Mouse (Mus musculus) hindbrain, embryonic 10.5 days (tissue): ENCODE measurements around the gene Ccdc34. TPM values are rescaled to one million over a fixed set of nuclear protein-coding genes. Genes with fewer than 3 reads are reported as not detected.
A peak's percentile ranks its signal among the peaks of the same experiment; 100 is the strongest.

ENCODE experiments used
- DNase-seq: peaks from one replicate; pipeline ENCODE4 v3.0.0-alpha.2; 2017; ENCODE audit warnings: low spot score
- H3K27ac ChIP-seq: fragments of 300-500 bp; sonication (generic); 2 replicates; pipeline ENCODE4 v1.5.1; 2016; ENCODE audit warnings: mild to moderate bottlenecking, moderate library complexity
- H3K27me3 ChIP-seq: fragments of 300-500 bp; sonication (generic); 2 replicates; pipeline ENCODE4 v1.6.1; 2016; ENCODE audit warnings: mild to moderate bottlenecking; ENCODE audit not compliant: poor library complexity, insufficient read depth, severe bottlenecking
- H3K36me3 ChIP-seq: fragments of 300-500 bp; sonication (generic); 2 replicates; pipeline ENCODE4 v1.6.1; 2016; ENCODE audit warnings: mild to moderate bottlenecking, moderate library complexity
- H3K4me1 ChIP-seq: fragments of 300-500 bp; sonication (generic); replicated peaks from 2 replicates; pipeline ENCODE4 v1.6.1; 2016; ENCODE audit warnings: mild to moderate bottlenecking
- H3K4me3 ChIP-seq: fragments of 300-500 bp; sonication (generic); 2 replicates; pipeline ENCODE4 v1.5.1; 2016; ENCODE audit warnings: mild to moderate bottlenecking, moderate library complexity
- H3K9me3 ChIP-seq: fragments of 300-500 bp; sonication (generic); 2 replicates; pipeline ENCODE4 v1.6.1; 2016; ENCODE audit warnings: mild to moderate bottlenecking, moderate library complexity
- WGBS: fragments of 180-500 bp; shearing (Covaris S2); methylation state at CpG from one replicate; pipeline ENCODE4 v1.1.7; 2016; 5-methylcytosine and 5-hydroxymethylcytosine counted together
- polyA plus RNA-seq: library from polyadenylated mRNA; unstranded; fragments of >200 nt; fragmentation: Nextera tagmentation; extraction: Ambion mirVana; gene quantifications from 2 replicates; pipeline ENCODE4 v1.2.1, GENCODE M21; 2016

Gene Ccdc34
- polyA plus RNA-seq = 41.2 and 53.1 TPM in 2 replicates

GRCm38 (mm10) chr2:110017616-110018505 is at the start of gene Ccdc34:
TSS of gene Ccdc34 (plus strand) at chr2:110017817.
- Histone ChIP-seq H3K27me3 (no peaks in the 10 kb centered on the region), H3K36me3 (peaks cover 33% of the 10 kb centered on the region), H3K4me3 (peak within 1 kb of the TSS; percentile 86), H3K27ac (peak within 1 kb of the TSS; percentile 98), H3K4me1 (peaks cover 28% of the 10 kb centered on the region), H3K9me3 (no peaks in the 10 kb centered on the region)
- peak; percentile 94 for DNase-seq
- under 1% methylated on average over 55 of the region's 55 CpGs for WGBS

- no peaks in the 10 kb centered on the region for H3K36me3 ChIP-seq
- H3K4me3 ChIP-seq = no peak overlapping the region
- 89% methylated on average over 3 of the region's 3 CpGs for WGBS
- peaks cover 16% of the 10 kb centered on the region for H3K4me1 ChIP-seq
- H3K27ac ChIP-seq = no peak overlapping the region
- no peaks in the 10 kb centered on the region for H3K27me3 ChIP-seq
- H3K9me3 ChIP-seq = no peaks in the 10 kb centered on the region
- DNase-seq = no peak
These were observed 48.2 kb upstream of the Ccdc34 start for GRCm38 (mm10) chr2:109969381-109969780.

- 0 out of 2 replicates have a peak, but pooled peaks cover 6% of the 10 kb centered on the region for H3K36me3 ChIP-seq
- WGBS = 79% methylated on average over 10 of the region's 10 CpGs
- no peaks in the 10 kb centered on the region for H3K27me3 ChIP-seq
- H3K4me1 ChIP-seq = peaks cover 16% of the 10 kb centered on the region
- no peak for DNase-seq
- no peak overlapping the region for H3K27ac ChIP-seq
- no peak overlapping the region for H3K4me3 ChIP-seq
- no peaks in the 10 kb centered on the region for H3K9me3 ChIP-seq
These were observed 47.6 kb upstream of the Ccdc34 start for GRCm38 (mm10) chr2:109969926-109970532.

GRCm38 (mm10) chr2:109970744-109971410 is 46.7 kb upstream of the Ccdc34 start:
- H3K4me3 ChIP-seq = no peak overlapping the region
- no peaks in the 10 kb centered on the region for H3K27me3 ChIP-seq
- peaks cover 14% of the 10 kb centered on the region for H3K36me3 ChIP-seq
- H3K27ac ChIP-seq = no peak overlapping the region
- no peaks in the 10 kb centered on the region for H3K9me3 ChIP-seq
- 73% methylated on average over 8 of the region's 8 CpGs for WGBS
- no peak for DNase-seq
- peaks cover 16% of the 10 kb centered on the region for H3K4me1 ChIP-seq

- 88% methylated on average over 2 of the region's 2 CpGs for WGBS
- H3K4me1 ChIP-seq = peaks cover 16% of the 10 kb centered on the region
- H3K36me3 ChIP-seq = peaks cover 19% of the 10 kb centered on the region
- no peaks in the 10 kb centered on the region for H3K27me3 ChIP-seq
- H3K4me3 ChIP-seq = no peak overlapping the region
- no peak overlapping the region for H3K27ac ChIP-seq
- DNase-seq = no peak
- H3K9me3 ChIP-seq = no peaks in the 10 kb centered on the region
These were observed 45.3 kb upstream of the Ccdc34 start for GRCm38 (mm10) chr2:109972310-109972709.

- 89% methylated on average over 7 of the region's 7 CpGs for WGBS
- Histone ChIP-seq H3K4me3 (no peak overlapping the region), H3K27ac (no peak overlapping the region), H3K27me3 (no peaks in the 10 kb centered on the region), H3K4me1 (peaks cover 16% of the 10 kb centered on the region), H3K36me3 (peaks cover 19% of the 10 kb centered on the region), H3K9me3 (no peaks in the 10 kb centered on the region)
- DNase-seq = no peak
These were observed 44.7 kb upstream of the Ccdc34 start for GRCm38 (mm10) chr2:109972922-109973321.

GRCm38 (mm10) chr2:109974807-109975206 is 42.8 kb upstream of the Ccdc34 start:
- no peaks in the 10 kb centered on the region for H3K27me3 ChIP-seq
- H3K9me3 ChIP-seq = no peaks in the 10 kb centered on the region
- 96% methylated on average over 7 of the region's 7 CpGs for WGBS
- no peak overlapping the region for H3K27ac ChIP-seq
- no peak overlapping the region for H3K4me3 ChIP-seq
- no peak for DNase-seq
- peaks cover 19% of the 10 kb centered on the region for H3K36me3 ChIP-seq
- H3K4me1 ChIP-seq = peaks cover 8% of the 10 kb centered on the region

GRCm38 (mm10) chr2:109976181-109976580 is 41.4 kb upstream of the Ccdc34 start:
- Histone ChIP-seq H3K4me3 (no peak overlapping the region), H3K27me3 (no peaks in the 10 kb centered on the region), H3K36me3 (peaks cover 19% of the 10 kb centered on the region), H3K27ac (no peak overlapping the region), H3K9me3 (no peaks in the 10 kb centered on the region), H3K4me1 (no peaks in the 10 kb centered on the region; the same call in 1 of the 2 replicates)
- 90% methylated on average over 2 of the region's 2 CpGs for WGBS
- DNase-seq = no peak

GRCm38 (mm10) chr2:109977322-109977721 is 40.3 kb upstream of the Ccdc34 start:
- 88% methylated on average over 6 of the region's 6 CpGs for WGBS
- H3K27me3 ChIP-seq = no peaks in the 10 kb centered on the region
- no peak for DNase-seq

GRCm38 (mm10) chr2:109979209-109979608 is 38.4 kb upstream of the Ccdc34 start:
- no peaks in the 10 kb centered on the region for H3K27me3 ChIP-seq
- no peak overlapping the region for H3K4me3 ChIP-seq
- no peaks in the 10 kb centered on the region for H3K4me1 ChIP-seq
- H3K9me3 ChIP-seq = no peaks in the 10 kb centered on the region
- DNase-seq = no peak
- H3K36me3 ChIP-seq = peaks cover 19% of the 10 kb centered on the region
- H3K27ac ChIP-seq = no peak overlapping the region

More at GRCm38 (mm10) chr2:109977322-109977721, 40.3 kb upstream of the Ccdc34 start:
- no peak overlapping the region for H3K27ac ChIP-seq
- no peaks in the 10 kb centered on the region for H3K4me1 ChIP-seq
- H3K9me3 ChIP-seq = no peaks in the 10 kb centered on the region
- peaks cover 19% of the 10 kb centered on the region for H3K36me3 ChIP-seq
- H3K4me3 ChIP-seq = no peak overlapping the region

GRCm38 (mm10) chr2:109983435-109983834 is 34.2 kb upstream of the Ccdc34 start:
- 91% methylated on average over 6 of the region's 6 CpGs for WGBS
- Histone ChIP-seq H3K36me3 (peaks cover 11% of the 10 kb centered on the region; the same call in 1 of the 2 replicates), H3K4me1 (peaks cover 38% of the 10 kb centered on the region), H3K4me3 (no peak overlapping the region), H3K9me3 (no peaks in the 10 kb centered on the region), H3K27ac (no peak overlapping the region), H3K27me3 (no peaks in the 10 kb centered on the region)
- DNase-seq = no peak

- no peak for DNase-seq
- H3K27me3 ChIP-seq = no peaks in the 10 kb centered on the region
- 79% methylated on average over 1 of the region's 1 CpGs for WGBS
- no peak overlapping the region for H3K4me3 ChIP-seq
- no peaks in the 10 kb centered on the region for H3K9me3 ChIP-seq
- H3K4me1 ChIP-seq = peaks cover 53% of the 10 kb centered on the region
- 0 out of 2 replicates have a peak overlapping the region, but pooled peaks have one; percentile 53 for H3K27ac ChIP-seq
- peaks cover 11% of the 10 kb centered on the region; the same call in 1 of the 2 replicates for H3K36me3 ChIP-seq
These were observed 32.7 kb upstream of the Ccdc34 start for GRCm38 (mm10) chr2:109984930-109985329.
